11 mouse cellular contexts compared by ENCODE assay signal in the genomic region with DNA sequence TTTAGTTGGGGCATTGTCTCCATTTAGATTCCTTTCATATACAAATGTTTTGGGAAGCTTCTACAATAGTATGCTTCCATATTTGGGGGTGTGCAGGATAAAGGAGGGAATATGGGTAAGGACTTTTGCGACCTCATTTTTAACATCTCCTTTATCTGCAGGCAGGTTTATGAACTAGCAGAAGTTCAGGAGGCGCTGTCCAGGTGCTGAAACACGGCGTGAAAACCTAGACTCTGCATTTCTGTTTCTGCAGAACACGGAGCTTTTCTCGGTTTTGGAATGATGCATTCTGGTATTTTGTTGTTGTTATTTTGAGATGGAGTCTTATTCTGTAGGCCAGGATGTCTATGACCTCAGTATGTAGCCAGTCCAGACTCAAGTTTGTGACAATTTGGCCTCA. TPM values are rescaled to one million over a fixed set of nuclear protein-coding genes. Genes with fewer than 3 reads are reported as not detected.
DNase-seq lines count a peak whose midpoint lies in the region; ATAC-seq and TF ChIP-seq lines count a peak whose summit lies in the region.
"Had no signal": no experiment of that assay in that cellular context is flagged by ENCODE, and none has a peak within 500 bp of the region (broad histone marks: within the 10 kb centered on the region; RNA-seq: fewer than 3 reads in every experiment).

No protein-coding gene starts in this region.

- TF ChIP-seq POLR2A in thymus, adult 2 months (IDR thresholded peaks at IDR 0.05; ENCODE audit: control insufficient read depth, extremely low read depth, insufficient read depth, low read length, poor library complexity), result no peak

- no peak overlapping the region for H3K4me3 ChIP-seq in heart, embryonic 12.5 days
- H3K4me3 ChIP-seq in thymus, adult 2 months (ENCODE audit: control insufficient read depth, insufficient read depth, low read length), result no peak overlapping the region
- no peak overlapping the region for H3K4me3 ChIP-seq in embryonic facial prominence, embryonic 11.5 days (ENCODE audit: low read depth, low read length)
- no peak overlapping the region for H3K4me3 ChIP-seq in stomach, postnatal 0 days (ENCODE audit: low read depth, low read length)
- H3K4me3 ChIP-seq in midbrain, embryonic 16.5 days (ENCODE audit: low read depth, low read length), result no peak overlapping the region
- H3K4me3 ChIP-seq: forebrain, embryonic 13.5 days; limb, embryonic 12.5 days had no signal

- intact Hi-C loops in heart, postnatal 14 days (cut with DNase I), result no loop called here

- no peaks in the 10 kb centered on the region for H3K9me3 ChIP-seq in heart, embryonic 12.5 days (replicated peaks)
- H3K9me3 ChIP-seq in embryonic facial prominence, embryonic 11.5 days (replicated peaks; ENCODE audit: control insufficient read depth, low read length), result no peaks in the 10 kb centered on the region
- H3K9me3 ChIP-seq in stomach, postnatal 0 days (ENCODE audit: control insufficient read depth, low read length), result no peaks in the 10 kb centered on the region
- no peaks in the 10 kb centered on the region for H3K9me3 ChIP-seq in midbrain, embryonic 16.5 days (replicated peaks; ENCODE audit: control insufficient read depth, low read length, poor library complexity, severe bottlenecking)
- H3K9me3 ChIP-seq: forebrain, embryonic 13.5 days; limb, embryonic 12.5 days had no signal

- no peak for TF ChIP-seq EP300 in stomach, postnatal 0 days (optimal IDR thresholded peaks at IDR 0.05)

- no peak overlapping the region for H3K27ac ChIP-seq in heart, embryonic 12.5 days (ENCODE audit: poor library complexity, severe bottlenecking)
- H3K27ac ChIP-seq in thymus, adult 2 months (ENCODE audit: control insufficient read depth, insufficient read depth, low read length), result no peak overlapping the region
- no peak overlapping the region for H3K27ac ChIP-seq in embryonic facial prominence, embryonic 11.5 days (replicated peaks; ENCODE audit: low read depth, low read length)
- no peak overlapping the region for H3K27ac ChIP-seq in stomach, postnatal 0 days (replicated peaks)
- no peak overlapping the region for H3K27ac ChIP-seq in midbrain, embryonic 16.5 days (ENCODE audit: low read length)
- H3K27ac ChIP-seq: forebrain, embryonic 13.5 days; limb, embryonic 12.5 days had no signal

- no peaks in the 10 kb centered on the region for H3K27me3 ChIP-seq in heart, embryonic 12.5 days (replicated peaks)
- no peaks in the 10 kb centered on the region for H3K27me3 ChIP-seq in thymus, adult 2 months (ENCODE audit: control insufficient read depth, insufficient read depth, low read length)
- H3K27me3 ChIP-seq in embryonic facial prominence, embryonic 11.5 days (ENCODE audit: control insufficient read depth, insufficient read depth, low read length), result no peaks in the 10 kb centered on the region
- no peaks in the 10 kb centered on the region for H3K27me3 ChIP-seq in stomach, postnatal 0 days (ENCODE audit: control insufficient read depth, insufficient read depth, low read length)
- H3K27me3 ChIP-seq in midbrain, embryonic 16.5 days (ENCODE audit: control insufficient read depth, insufficient read depth, low read depth, low read length), result no peaks in the 10 kb centered on the region; the same call in 1 of the 2 replicates
- H3K27me3 ChIP-seq: forebrain, embryonic 13.5 days; limb, embryonic 12.5 days had no signal

- H3K9ac ChIP-seq in heart, embryonic 12.5 days, result no peak overlapping the region
- H3K9ac ChIP-seq in embryonic facial prominence, embryonic 11.5 days (replicated peaks; ENCODE audit: low read length), result no peak overlapping the region
- no peak overlapping the region for H3K9ac ChIP-seq in stomach, postnatal 0 days (ENCODE audit: low read length)
- H3K9ac ChIP-seq in midbrain, embryonic 16.5 days (ENCODE audit: low read depth, low read length), result no peak overlapping the region
- H3K9ac ChIP-seq: forebrain, embryonic 13.5 days; limb, embryonic 12.5 days had no signal

- peak; percentile 15 to 34 for DNase-seq in heart, postnatal 14 days
- DNase-seq in thymus, adult 2 months, result peak; percentile 13
- no peak for DNase-seq in thymus, adult 18-20 months
- peak; percentile 76 for DNase-seq in embryonic facial prominence, embryonic 11.5 days (ENCODE audit: low spot score)
- peak; percentile 49 for DNase-seq in stomach, postnatal 0 days (ENCODE audit: low spot score)
- DNase-seq in right cerebral cortex, postnatal 36 days (ENCODE audit: low spot score in 2 of 2), result no peak

- ATAC-seq in heart, embryonic 12.5 days (ENCODE audit: insufficient number of reproducible peaks, low FRiP score), result no peak
- ATAC-seq in embryonic facial prominence, embryonic 11.5 days (replicated peaks; ENCODE audit: insufficient number of reproducible peaks, low FRiP score, low TSS enrichment, low read depth), result no peak
- no peak for ATAC-seq in stomach, postnatal 0 days (ENCODE audit: low FRiP score, low TSS enrichment)
- no peak for ATAC-seq in midbrain, embryonic 16.5 days
- ATAC-seq: forebrain, embryonic 13.5 days had no signal

- TF ChIP-seq CTCF in thymus, adult 2 months (IDR thresholded peaks at IDR 0.05; ENCODE audit: borderline replicate concordance, control insufficient read depth, extremely low read depth, insufficient read depth, low read length, poor library complexity), result no peak
- TF ChIP-seq CTCF in stomach, postnatal 0 days (IDR thresholded peaks at IDR 0.05; ENCODE audit: low read depth), result no peak

- H3K4me2 ChIP-seq in heart, embryonic 12.5 days, result no peak overlapping the region
- no peak overlapping the region for H3K4me2 ChIP-seq in embryonic facial prominence, embryonic 11.5 days (ENCODE audit: low read depth, low read length)
- no peak overlapping the region for H3K4me2 ChIP-seq in stomach, postnatal 0 days (replicated peaks; ENCODE audit: low read depth)
- no peak overlapping the region for H3K4me2 ChIP-seq in midbrain, embryonic 16.5 days (ENCODE audit: low read length)
- H3K4me2 ChIP-seq: forebrain, embryonic 13.5 days; limb, embryonic 12.5 days had no signal

- H3K4me1 ChIP-seq in heart, embryonic 12.5 days (replicated peaks), result no peaks in the 10 kb centered on the region
- H3K4me1 ChIP-seq in thymus, adult 2 months (replicated peaks; ENCODE audit: control insufficient read depth, insufficient read depth, low read length), result no peaks in the 10 kb centered on the region
- H3K4me1 ChIP-seq in embryonic facial prominence, embryonic 11.5 days (ENCODE audit: control insufficient read depth, insufficient read depth, low read length), result no peaks in the 10 kb centered on the region
- no peaks in the 10 kb centered on the region for H3K4me1 ChIP-seq in stomach, postnatal 0 days (replicated peaks; ENCODE audit: control insufficient read depth, insufficient read depth)
- no peaks in the 10 kb centered on the region for H3K4me1 ChIP-seq in midbrain, embryonic 16.5 days (ENCODE audit: control insufficient read depth, insufficient read depth, low read length)
- H3K4me1 ChIP-seq: forebrain, embryonic 13.5 days; limb, embryonic 12.5 days had no signal

- no peaks in the 10 kb centered on the region for H3K36me3 ChIP-seq in heart, embryonic 12.5 days
- no peaks in the 10 kb centered on the region for H3K36me3 ChIP-seq in thymus, adult 2 months (ENCODE audit: control insufficient read depth, insufficient read depth, low read length)
- no peaks in the 10 kb centered on the region for H3K36me3 ChIP-seq in embryonic facial prominence, embryonic 11.5 days (replicated peaks; ENCODE audit: control insufficient read depth, insufficient read depth, low read depth, low read length)
- H3K36me3 ChIP-seq in stomach, postnatal 0 days (ENCODE audit: control insufficient read depth, insufficient read depth, low read length), result no peaks in the 10 kb centered on the region
- no peaks in the 10 kb centered on the region for H3K36me3 ChIP-seq in midbrain, embryonic 16.5 days (ENCODE audit: control insufficient read depth, insufficient read depth, low read length)
- H3K36me3 ChIP-seq: limb, embryonic 12.5 days had no signal

- 27% methylated on average over 6 of the region's 6 CpGs for WGBS in heart, embryonic 12.5 days
- WGBS in thymus, adult 2 months, result 19% methylated on average over 6 of the region's 6 CpGs
- WGBS in embryonic facial prominence, embryonic 11.5 days, result 32% methylated on average over 6 of the region's 6 CpGs
- WGBS in stomach, postnatal 0 days, result 17% methylated on average over 6 of the region's 6 CpGs
- 31% methylated on average over 6 of the region's 6 CpGs for WGBS in midbrain, embryonic 16.5 days

RNA-seq across cellular contexts. Expression of a gene that starts 8.5 kb away (rescaled TPM):
- not detected for total RNA-seq in heart, postnatal 14 days (2021)
- not detected in 2 replicates for polyA plus RNA-seq in heart, embryonic 12.5 days (2016; fragmentation: Nextera tagmentation; extraction: Ambion mirVana)
- polyA plus RNA-seq in thymus, adult 2 months (2012; rRNA removed), result 0.06 and 0.18 TPM in 2 replicates
- not detected in 2 replicates for polyA plus RNA-seq in embryonic facial prominence, embryonic 11.5 days (2014; fragmentation: Nextera tagmentation; extraction: Ambion mirVana)
- polyA plus RNA-seq in stomach, postnatal 0 days (2015; fragmentation: Nextera tagmentation; extraction: Ambion mirVana), result not detected in 2 replicates
- polyA plus RNA-seq in midbrain, embryonic 16.5 days (2015; fragmentation: Nextera tagmentation; extraction: Ambion mirVana), result not detected in 2 replicates
- total RNA-seq: heart, postnatal 36 days had no signal
- polyA plus RNA-seq: forebrain, embryonic 13.5 days; limb, embryonic 12.5 days had no signal

RNA-seq across cellular contexts. Expression of a gene that starts 8.6 kb away (rescaled TPM):
- total RNA-seq in heart, postnatal 14 days (2021), result not detected
- polyA plus RNA-seq in heart, embryonic 12.5 days (2016; fragmentation: Nextera tagmentation; extraction: Ambion mirVana), result not detected in 2 replicates
- polyA plus RNA-seq in thymus, adult 2 months (2012; rRNA removed), result not detected in 2 replicates
- not detected in 2 replicates for polyA plus RNA-seq in embryonic facial prominence, embryonic 11.5 days (2014; fragmentation: Nextera tagmentation; extraction: Ambion mirVana)
- not detected in 2 replicates for polyA plus RNA-seq in stomach, postnatal 0 days (2015; fragmentation: Nextera tagmentation; extraction: Ambion mirVana)
- not detected in 2 replicates for polyA plus RNA-seq in midbrain, embryonic 16.5 days (2015; fragmentation: Nextera tagmentation; extraction: Ambion mirVana)
- total RNA-seq: heart, postnatal 36 days had no signal
- polyA plus RNA-seq: forebrain, embryonic 13.5 days; limb, embryonic 12.5 days had no signal

RNA-seq across cellular contexts. Expression of a gene that starts 43.2 kb away (rescaled TPM):
- total RNA-seq in heart, postnatal 14 days (2021), result under 1 TPM; 0.51 to 0.55 TPM
- polyA plus RNA-seq in heart, embryonic 12.5 days (2016; fragmentation: Nextera tagmentation; extraction: Ambion mirVana), result 0.08 and 0.09 TPM in 2 replicates
- 0.41 and 0.70 TPM in 2 replicates for polyA plus RNA-seq in thymus, adult 2 months (2012; rRNA removed)
- polyA plus RNA-seq in embryonic facial prominence, embryonic 11.5 days (2014; fragmentation: Nextera tagmentation; extraction: Ambion mirVana), result 0.11 and 0.13 TPM in 2 replicates
- 0.21 and 0.36 TPM in 2 replicates for polyA plus RNA-seq in stomach, postnatal 0 days (2015; fragmentation: Nextera tagmentation; extraction: Ambion mirVana)
- 0.09 and 0.34 TPM in 2 replicates for polyA plus RNA-seq in midbrain, embryonic 16.5 days (2015; fragmentation: Nextera tagmentation; extraction: Ambion mirVana)
- polyA plus RNA-seq: limb, embryonic 12.5 days had no signal

RNA-seq across cellular contexts. Expression of a gene that starts 58.0 kb away (rescaled TPM):
- 10 to 100 TPM; 18.5 to 20.1 TPM for total RNA-seq in heart, postnatal 14 days (2021)
- polyA plus RNA-seq in heart, embryonic 12.5 days (2016; fragmentation: Nextera tagmentation; extraction: Ambion mirVana), result 18.1 and 18.4 TPM in 2 replicates
- polyA plus RNA-seq in thymus, adult 2 months (2012; rRNA removed), result 15.9 and 21.1 TPM in 2 replicates
- polyA plus RNA-seq in embryonic facial prominence, embryonic 11.5 days (2014; fragmentation: Nextera tagmentation; extraction: Ambion mirVana), result 21.5 and 23.0 TPM in 2 replicates
- 6.9 and 7.2 TPM in 2 replicates for polyA plus RNA-seq in stomach, postnatal 0 days (2015; fragmentation: Nextera tagmentation; extraction: Ambion mirVana)
- polyA plus RNA-seq in midbrain, embryonic 16.5 days (2015; fragmentation: Nextera tagmentation; extraction: Ambion mirVana), result 13.4 TPM in 2 replicates

Comparison
In these comparisons a context has a peak if more than half of its experiments do, and no peak if none do; other contexts are left out.
1. DNase-seq: peak in heart, postnatal 14 days (2 of 2), thymus, adult 2 months (single experiment), embryonic facial prominence, embryonic 11.5 days (single experiment) and stomach, postnatal 0 days (single experiment); none in thymus, adult 18-20 months (0 of 2) and right cerebral cortex, postnatal 36 days (0 of 2).